In the genomic region with DNA sequence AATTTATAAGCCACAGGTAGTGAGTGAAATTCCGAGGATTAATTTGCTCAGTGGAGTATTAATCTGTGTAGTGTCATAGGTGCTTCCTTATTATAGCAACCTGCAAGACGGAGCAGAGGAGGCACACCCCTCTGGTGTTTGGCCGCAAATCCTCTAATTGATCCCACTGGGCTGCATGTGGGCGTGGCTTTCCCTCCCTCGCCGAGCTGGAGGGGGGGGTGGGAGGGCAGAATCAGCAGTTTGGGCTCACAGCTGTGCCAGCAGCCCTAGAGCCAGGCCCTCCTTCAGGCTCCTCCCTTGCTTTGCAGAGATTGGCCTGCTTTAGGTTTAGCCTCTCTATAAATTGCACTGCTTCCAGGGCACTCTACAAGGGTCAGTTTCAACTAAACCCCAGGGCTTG, we compare ENCODE assay signal across 8 mouse cellular contexts. TPM values are rescaled to one million over a fixed set of nuclear protein-coding genes. Genes with fewer than 3 reads are reported as not detected.
A peak's percentile ranks its signal among the peaks of the same experiment; 100 is the strongest.
DNase-seq lines count a peak whose midpoint lies in the region; ATAC-seq lines count a peak whose summit lies in the region.

No protein-coding gene starts in this region.

- intact Hi-C loops in heart, postnatal 10 days (cut with DNase I): no loop called here

- H3K27ac ChIP-seq in heart, embryonic 15.5 days: no peak overlapping the region
- H3K27ac ChIP-seq in embryonic facial prominence, embryonic 15.5 days (replicated peaks): no peak overlapping the region
- 0 out of 2 replicates have a peak overlapping the region, but pooled peaks have one; percentile 28 for H3K27ac ChIP-seq in neural tube, embryonic 13.5 days (replicated peaks)

- no peaks in the 10 kb centered on the region for H3K9me3 ChIP-seq in heart, embryonic 15.5 days (replicated peaks)
- H3K9me3 ChIP-seq in embryonic facial prominence, embryonic 15.5 days (replicated peaks): no peaks in the 10 kb centered on the region
- H3K9me3 ChIP-seq in neural tube, embryonic 13.5 days: no peaks in the 10 kb centered on the region

- peaks cover 10% of the 10 kb centered on the region for H3K4me1 ChIP-seq in heart, embryonic 15.5 days (replicated peaks)
- peaks cover 15% of the 10 kb centered on the region for H3K4me1 ChIP-seq in embryonic facial prominence, embryonic 15.5 days
- peaks cover 69% of the 10 kb centered on the region for H3K4me1 ChIP-seq in neural tube, embryonic 13.5 days (replicated peaks)

- 8% methylated on average over 6 of the region's 6 CpGs for WGBS in heart, embryonic 15.5 days
- WGBS in embryonic facial prominence, embryonic 15.5 days: 0% methylated on average over 6 of the region's 6 CpGs
- WGBS in neural tube, embryonic 13.5 days: 3% methylated on average over 6 of the region's 6 CpGs

- no peak for DNase-seq in heart, postnatal 10 days
- peak; percentile 25 for DNase-seq in kidney, postnatal 10 days
- no peak for DNase-seq in adrenal gland, postnatal 4 days (ENCODE audit: low spot score in 2 of 2)
- no peak for DNase-seq in thymus, postnatal 0 days (ENCODE audit: low spot score)
- no peak for DNase-seq in cerebellum, adult 11-12 months

- H3K4me2 ChIP-seq in heart, embryonic 15.5 days: peak overlapping the region; percentile 31; the same call in 1 of the 2 replicates
- no peak overlapping the region for H3K4me2 ChIP-seq in embryonic facial prominence, embryonic 15.5 days (replicated peaks)
- H3K4me2 ChIP-seq in neural tube, embryonic 13.5 days: peak overlapping the region; percentile 13; the same call in 1 of the 2 replicates

- no peaks in the 10 kb centered on the region for H3K36me3 ChIP-seq in heart, embryonic 15.5 days
- no peaks in the 10 kb centered on the region for H3K36me3 ChIP-seq in embryonic facial prominence, embryonic 15.5 days
- no peaks in the 10 kb centered on the region for H3K36me3 ChIP-seq in neural tube, embryonic 13.5 days

- H3K4me3 ChIP-seq in heart, embryonic 15.5 days: no peak overlapping the region
- no peak overlapping the region for H3K4me3 ChIP-seq in embryonic facial prominence, embryonic 15.5 days (replicated peaks)
- no peak overlapping the region for H3K4me3 ChIP-seq in neural tube, embryonic 13.5 days

- 0 out of 2 replicates have a peak, but pooled peaks have one; percentile 10 for ATAC-seq in heart, embryonic 15.5 days (replicated peaks; ENCODE audit: insufficient number of reproducible peaks, insufficient read depth, low FRiP score, low read depth)
- peak; percentile 86 for ATAC-seq in embryonic facial prominence, embryonic 15.5 days (ENCODE audit: insufficient number of reproducible peaks, low FRiP score, low TSS enrichment, low read depth)
- ATAC-seq in neural tube, embryonic 13.5 days (ENCODE audit: low read depth): peak; percentile 64; the same call in 1 of the 2 replicates

- no peaks in the 10 kb centered on the region for H3K27me3 ChIP-seq in heart, embryonic 15.5 days
- H3K27me3 ChIP-seq in embryonic facial prominence, embryonic 15.5 days: no peaks in the 10 kb centered on the region
- H3K27me3 ChIP-seq in neural tube, embryonic 13.5 days: no peaks in the 10 kb centered on the region

- H3K9ac ChIP-seq in heart, embryonic 15.5 days: no peak overlapping the region
- H3K9ac ChIP-seq in embryonic facial prominence, embryonic 15.5 days: no peak overlapping the region
- H3K9ac ChIP-seq in neural tube, embryonic 13.5 days: no peak overlapping the region

RNA-seq across cellular contexts. Expression of a gene that starts 43.3 kb away (rescaled TPM):
- polyA plus RNA-seq in heart, embryonic 15.5 days (2015; fragmentation: Nextera tagmentation; extraction: Ambion mirVana): 442 and 576 TPM in 2 replicates
- 1,000 to 10,000 TPM in 1 of 2 experiments, 100 to 1,000 TPM in 1; 985 to 1,065 TPM for total RNA-seq in heart, postnatal 10 days (2021)
- polyA plus RNA-seq in embryonic facial prominence, embryonic 15.5 days (2015; fragmentation: Nextera tagmentation; extraction: Ambion mirVana): 863 and 870 TPM in 2 replicates
- 669 and 687 TPM in 2 replicates for polyA plus RNA-seq in neural tube, embryonic 13.5 days (2015; fragmentation: Nextera tagmentation; extraction: Ambion mirVana)
- 1,000 to 10,000 TPM; 1,962 to 2,011 TPM for total RNA-seq in adrenal gland, postnatal 4 days (2021)
- polyA plus RNA-seq in thymus, postnatal 0 days (2015; fragmentation: Nextera tagmentation; extraction: Ambion mirVana): 1,698 TPM in 2 replicates

RNA-seq across cellular contexts. Expression of a gene that starts 43.4 kb away (rescaled TPM):
- polyA plus RNA-seq in heart, embryonic 15.5 days (2015; fragmentation: Nextera tagmentation; extraction: Ambion mirVana): 11.9 and 13.5 TPM in 2 replicates
- 10 to 100 TPM; 14.2 to 16.1 TPM for total RNA-seq in heart, postnatal 10 days (2021)
- 18.7 and 22.2 TPM in 2 replicates for polyA plus RNA-seq in embryonic facial prominence, embryonic 15.5 days (2015; fragmentation: Nextera tagmentation; extraction: Ambion mirVana)
- polyA plus RNA-seq in neural tube, embryonic 13.5 days (2015; fragmentation: Nextera tagmentation; extraction: Ambion mirVana): 18.3 and 22.8 TPM in 2 replicates
- 10 to 100 TPM; 29.3 to 32.2 TPM for total RNA-seq in adrenal gland, postnatal 4 days (2021)
- polyA plus RNA-seq in thymus, postnatal 0 days (2015; fragmentation: Nextera tagmentation; extraction: Ambion mirVana): 14.7 and 18.5 TPM in 2 replicates

Comparison
In these comparisons a context has a peak if more than half of its experiments do, and no peak if none do; other contexts are left out.
1. ATAC-seq: peak in every context shown above with its lines; median percentile 86 in embryonic facial prominence, embryonic 15.5 days; 64 in neural tube, embryonic 13.5 days; 10 in heart, embryonic 15.5 days.